In genomic region chr3:130011236-130011635, GRCm38 (mm10) we compare ENCODE assay signal across 34 mouse cellular contexts.
"Had no signal": no experiment of that assay in that cellular context is flagged by ENCODE, and none has a peak within 500 bp of the region (broad histone marks: within the 10 kb centered on the region; RNA-seq: fewer than 3 reads in every experiment).

No protein-coding gene starts in this region.

- H3K27ac ChIP-seq: heart, embryonic 10.5 days; heart, embryonic 13.5 days; heart, embryonic 15.5 days; hindbrain, embryonic 10.5 days; hindbrain, embryonic 12.5 days; hindbrain, embryonic 13.5 days; hindbrain, embryonic 14.5 days; hindbrain, embryonic 15.5 days; hindbrain, postnatal 0 days; intestine, embryonic 15.5 days; kidney, embryonic 15.5 days; kidney, postnatal 0 days; layer of hippocampus, adult 2 months had no signal

- H3K4me1 ChIP-seq: heart, embryonic 15.5 days; hindbrain, embryonic 10.5 days; hindbrain, embryonic 12.5 days; hindbrain, embryonic 13.5 days; hindbrain, embryonic 15.5 days; intestine, embryonic 15.5 days; kidney, embryonic 15.5 days had no signal

- H3K4me3 ChIP-seq: heart, embryonic 10.5 days; heart, embryonic 12.5 days; heart, embryonic 13.5 days; heart, embryonic 15.5 days; hindbrain, embryonic 10.5 days; hindbrain, embryonic 12.5 days; hindbrain, embryonic 13.5 days; hindbrain, embryonic 15.5 days; intestine, embryonic 15.5 days; kidney, embryonic 15.5 days; layer of hippocampus, adult 2 months had no signal

- ATAC-seq: hindbrain, embryonic 16.5 days; hindbrain, postnatal 0 days; inflammation-experienced regulatory T-cells, adult 6 months; intestine, embryonic 15.5 days; intestine, embryonic 16.5 days; intestine, postnatal 0 days had no signal

- H3K4me2 ChIP-seq: heart, embryonic 11.5 days; heart, embryonic 12.5 days; heart, embryonic 13.5 days; heart, embryonic 15.5 days; hindbrain, embryonic 12.5 days; hindbrain, embryonic 13.5 days; hindbrain, embryonic 14.5 days; hindbrain, embryonic 15.5 days; intestine, embryonic 15.5 days; kidney, embryonic 15.5 days had no signal

- DNase-seq: heart, postnatal 14 days; heart, postnatal 36 days; heart, postnatal 4 days; kidney, adult 11 months; kidney, adult 18-20 months; kidney, adult 2 months; kidney, adult 8-10 months; kidney, adult 9 months; kidney, postnatal 10 days; kidney, postnatal 14 days; kidney, postnatal 25 days; kidney, postnatal 36 days; kidney, postnatal 4 days; layer of hippocampus, adult 9-11 months; layer of hippocampus, postnatal 36 days had no signal

- H3K9me3 ChIP-seq: heart, embryonic 10.5 days; heart, embryonic 12.5 days; heart, embryonic 13.5 days; heart, embryonic 15.5 days; hindbrain, embryonic 10.5 days; hindbrain, embryonic 12.5 days; hindbrain, embryonic 13.5 days; hindbrain, embryonic 15.5 days; intestine, embryonic 15.5 days; kidney, embryonic 15.5 days had no signal

- H3K27me3 ChIP-seq: heart, embryonic 12.5 days; heart, embryonic 13.5 days; heart, embryonic 15.5 days; hindbrain, embryonic 12.5 days; hindbrain, embryonic 13.5 days; hindbrain, embryonic 15.5 days; intestine, embryonic 15.5 days; kidney, embryonic 15.5 days had no signal

- H3K9ac ChIP-seq: heart, embryonic 12.5 days; heart, embryonic 13.5 days; heart, embryonic 15.5 days; hindbrain, embryonic 12.5 days; hindbrain, embryonic 13.5 days; hindbrain, embryonic 14.5 days; hindbrain, embryonic 15.5 days; intestine, embryonic 15.5 days; kidney, embryonic 15.5 days had no signal
